Mouse (Mus musculus) forebrain, embryonic 16.5 days (tissue): ENCODE measurements around the gene Sp6. TPM values are rescaled to one million over a fixed set of nuclear protein-coding genes. Genes with fewer than 3 reads are reported as not detected.

Experiments used
- ATAC-seq: fragments of 200-750 bp; cut with Nextera tagmentation; 2 replicates; pipeline ENCODE4 v1.8.0; 2017; ENCODE audit warnings: mild to moderate bottlenecking, moderate library complexity
- H3K27ac ChIP-seq: fragments of 300-500 bp; sonication (generic); 2 replicates; pipeline ENCODE4 v1.5.1; 2014; ENCODE audit warnings: low read length, control low read depth
- H3K27me3 ChIP-seq: fragments of 300-500 bp; sonication (generic); replicated peaks from 2 replicates; pipeline ENCODE4 v1.6.1; 2014; ENCODE audit warnings: low read length; ENCODE audit not compliant: control insufficient read depth, insufficient read depth
- H3K36me3 ChIP-seq: fragments of 300-500 bp; sonication (generic); 2 replicates; pipeline ENCODE4 v1.6.1; 2014; ENCODE audit not compliant: control insufficient read depth, insufficient read depth
- H3K4me1 ChIP-seq: fragments of 300-500 bp; sonication (generic); replicated peaks from 2 replicates; pipeline ENCODE4 v1.6.1; 2014; ENCODE audit warnings: low read length; ENCODE audit not compliant: control insufficient read depth, insufficient read depth
- H3K4me2 ChIP-seq: fragments of 300-500 bp; sonication (generic); 2 replicates; pipeline ENCODE4 v1.6.1; 2014; ENCODE audit warnings: mild to moderate bottlenecking, low read length, control low read depth
- H3K4me3 ChIP-seq: fragments of 300-500 bp; sonication (generic); replicated peaks from 2 replicates; pipeline ENCODE4 v1.5.1; 2014; ENCODE audit warnings: mild to moderate bottlenecking, low read length, control low read depth
- H3K9ac ChIP-seq: fragments of 300-500 bp; sonication (generic); replicated peaks from 2 replicates; pipeline ENCODE4 v1.6.1; 2014; ENCODE audit warnings: low read depth, low read length, control low read depth
- H3K9me3 ChIP-seq: fragments of 300-500 bp; sonication (generic); 2 replicates; pipeline ENCODE4 v1.6.1; 2016; ENCODE audit warnings: low read length; ENCODE audit not compliant: control insufficient read depth
- WGBS: fragments of 180-500 bp; shearing (Covaris S2); extraction: QIAGEN DNeasy Blood & Tissue Kit; methylation state at CpG from one replicate; pipeline ENCODE4 v1.1.7; 2014; 5-methylcytosine and 5-hydroxymethylcytosine counted together
- polyA plus RNA-seq: library from polyadenylated mRNA; unstranded; fragments of >200 nt; fragmentation: Nextera tagmentation; extraction: Ambion mirVana; gene quantifications from 2 replicates; pipeline ENCODE4 v1.2.1, GENCODE M21; 2015

Gene Sp6
- polyA plus RNA-seq, 1 experiment from 2014 or later = 0.29 TPM

GRCm38 (mm10) chr11:97030426-97030825 is 17.2 kb downstream of the Sp6 start:
- Histone ChIP-seq H3K9me3 (no peaks in the 10 kb centered on the region), H3K9ac (peak overlapping the region; percentile 74), H3K4me3 (peak overlapping the region; percentile 70), H3K4me2 (peak overlapping the region; percentile 65), H3K4me1 (peaks cover 12% of the 10 kb centered on the region), H3K27ac (no peak overlapping the region), H3K36me3 (no peaks in the 10 kb centered on the region), H3K27me3 (no peaks in the 10 kb centered on the region)
- no peak for ATAC-seq
- 17% methylated on average over 15 of the region's 15 CpGs for WGBS

DNA sequence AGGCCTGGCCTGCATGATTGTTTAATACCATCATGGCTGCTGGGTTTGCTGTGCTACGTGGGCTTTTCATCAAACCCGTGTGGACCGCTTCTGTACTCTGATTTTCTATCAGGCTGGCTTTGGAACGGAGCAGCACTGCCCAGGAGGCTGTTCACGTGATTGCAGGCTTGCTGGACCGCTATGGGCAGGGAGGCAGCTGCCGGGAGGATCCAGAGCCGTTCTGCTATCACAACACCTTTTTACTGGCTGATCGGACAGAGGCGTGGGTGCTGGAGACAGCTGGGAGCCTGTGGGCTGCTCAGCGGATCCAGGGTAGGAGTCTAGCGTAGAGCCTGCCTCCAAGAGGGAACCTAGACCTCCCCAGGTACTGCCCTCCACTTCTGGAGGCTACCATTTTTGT is 18.8 kb downstream of the Sp6 start:
- 83% methylated on average over 12 of the region's 12 CpGs for WGBS
- ATAC-seq = no peak
- H3K4me1 ChIP-seq = peaks cover 9% of the 10 kb centered on the region

DNA sequence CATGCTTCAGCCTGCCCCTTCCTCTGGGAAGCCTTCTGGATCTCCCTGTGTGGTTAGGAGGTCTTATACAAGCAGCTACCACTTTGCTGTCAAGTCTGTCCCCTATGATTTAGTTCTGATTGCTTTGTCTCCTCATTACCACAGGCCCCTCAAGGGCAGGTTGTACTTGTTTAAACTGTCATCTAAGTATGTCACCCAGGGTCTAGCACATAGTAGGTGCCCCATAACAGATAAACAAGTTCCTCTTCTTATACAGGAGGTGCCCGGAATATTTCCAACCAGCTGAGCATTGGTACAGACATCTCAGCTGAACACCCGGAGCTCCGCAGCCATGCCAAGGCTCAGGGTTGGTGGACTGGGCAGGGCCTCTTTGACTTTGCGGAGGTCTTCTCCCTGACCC is 19.3 kb downstream of the Sp6 start:
- no peaks in the 10 kb centered on the region for H3K27me3 ChIP-seq
- no peak for ATAC-seq
- H3K4me1 ChIP-seq = peaks cover 9% of the 10 kb centered on the region
- H3K27ac ChIP-seq = no peak overlapping the region
- no peak overlapping the region for H3K4me2 ChIP-seq
- 93% methylated on average over 4 of the region's 4 CpGs for WGBS
- no peaks in the 10 kb centered on the region for H3K36me3 ChIP-seq
- H3K9me3 ChIP-seq = no peaks in the 10 kb centered on the region
- H3K9ac ChIP-seq = no peak overlapping the region
- no peak overlapping the region for H3K4me3 ChIP-seq

More for the DNA sequence above, 18.8 kb downstream of the Sp6 start:
- no peak overlapping the region for H3K9ac ChIP-seq
- no peaks in the 10 kb centered on the region for H3K36me3 ChIP-seq
- no peak overlapping the region for H3K4me3 ChIP-seq
- H3K4me2 ChIP-seq = no peak overlapping the region
- H3K27ac ChIP-seq = no peak overlapping the region
- H3K9me3 ChIP-seq = no peaks in the 10 kb centered on the region
- no peaks in the 10 kb centered on the region for H3K27me3 ChIP-seq

GRCm38 (mm10) chr11:97033781-97034180 is 20.6 kb downstream of the Sp6 start:
- H3K4me3 ChIP-seq = no peak overlapping the region
- H3K27me3 ChIP-seq = no peaks in the 10 kb centered on the region
- H3K4me2 ChIP-seq = no peak overlapping the region
- ATAC-seq = no peak
- 90% methylated on average over 4 of the region's 4 CpGs for WGBS
- no peak overlapping the region for H3K9ac ChIP-seq
- no peaks in the 10 kb centered on the region for H3K36me3 ChIP-seq
- no peaks in the 10 kb centered on the region for H3K9me3 ChIP-seq
- no peak overlapping the region for H3K27ac ChIP-seq
- H3K4me1 ChIP-seq = peaks cover 9% of the 10 kb centered on the region

DNA sequence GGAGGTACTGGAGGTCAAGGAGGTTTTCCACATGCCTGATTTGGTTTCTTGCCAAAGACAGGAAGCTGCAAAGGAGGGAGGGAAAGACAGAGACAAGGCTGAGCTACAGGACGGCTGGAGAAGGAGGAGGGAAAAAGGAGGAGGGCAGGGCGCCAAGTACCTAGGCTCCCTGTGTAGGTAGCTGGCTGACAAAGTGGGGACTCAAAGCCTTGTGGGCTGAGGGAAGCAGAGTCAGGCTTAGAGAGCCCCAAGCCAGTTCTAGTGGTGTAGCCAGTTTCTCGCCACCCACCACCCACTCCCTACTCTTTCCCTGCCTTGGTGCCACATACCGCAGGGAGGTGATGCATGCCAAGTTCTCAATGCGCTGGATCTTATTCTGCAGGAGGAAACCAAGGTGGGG is 22.9 kb downstream of the Sp6 start:
- peaks cover 5% of the 10 kb centered on the region; the same call in 1 of the 2 replicates for H3K4me1 ChIP-seq
- no peak overlapping the region for H3K9ac ChIP-seq
- 73% methylated on average over 5 of the region's 5 CpGs for WGBS
- no peaks in the 10 kb centered on the region for H3K27me3 ChIP-seq
- H3K4me3 ChIP-seq = no peak overlapping the region
- no peak overlapping the region for H3K27ac ChIP-seq
- no peaks in the 10 kb centered on the region for H3K9me3 ChIP-seq
- no peaks in the 10 kb centered on the region for H3K36me3 ChIP-seq
- ATAC-seq = no peak
- no peak overlapping the region for H3K4me2 ChIP-seq

- H3K36me3 ChIP-seq = no peaks in the 10 kb centered on the region
- H3K9me3 ChIP-seq = no peaks in the 10 kb centered on the region
- WGBS = 67% methylated on average over 7 of the region's 7 CpGs
- H3K4me1 ChIP-seq = peaks cover 11% of the 10 kb centered on the region
- H3K4me2 ChIP-seq = no peak overlapping the region
- no peak overlapping the region for H3K9ac ChIP-seq
- no peaks in the 10 kb centered on the region for H3K27me3 ChIP-seq
- ATAC-seq = no peak
- H3K27ac ChIP-seq = no peak overlapping the region
- no peak overlapping the region for H3K4me3 ChIP-seq
Measured at GRCm38 (mm10) chr11:97038881-97039280, 25.7 kb downstream of the Sp6 start.

GRCm38 (mm10) chr11:97040301-97041021 is 27.3 kb downstream of the Sp6 start:
- Histone ChIP-seq H3K36me3 (no peaks in the 10 kb centered on the region), H3K9me3 (no peaks in the 10 kb centered on the region), H3K9ac (no peak overlapping the region), H3K4me1 (peaks cover 11% of the 10 kb centered on the region), H3K4me3 (peak overlapping the region; percentile 78), H3K4me2 (peak overlapping the region; percentile 95), H3K27ac (no peak overlapping the region), H3K27me3 (no peaks in the 10 kb centered on the region)
- no peak for ATAC-seq
- 54% methylated on average over 12 of the region's 12 CpGs for WGBS

GRCm38 (mm10) chr11:97041022-97041899 is 28.1 kb downstream of the Sp6 start, which contains the start of the genes Lrrc46 and Mrpl10:
TSS of gene Lrrc46 (minus strand) at chr11:97041407.
TSS of gene Mrpl10 (plus strand) at chr11:97041560.
- no peaks in the 10 kb centered on the region for H3K36me3 ChIP-seq
- peak within 1 kb of the TSS; percentile 78 for H3K4me3 ChIP-seq
- peak; percentile 94 for ATAC-seq
- peak within 1 kb of the TSS; percentile 67; the same call in 1 of the 2 replicates for H3K27ac ChIP-seq
- peaks cover 11% of the 10 kb centered on the region for H3K4me1 ChIP-seq
- no peaks in the 10 kb centered on the region for H3K9me3 ChIP-seq
- under 1% methylated on average over 42 of the region's 48 CpGs for WGBS
- peak within 1 kb of the TSS; percentile 97 for H3K4me2 ChIP-seq
- H3K9ac ChIP-seq = peak within 1 kb of the TSS; percentile 87
- H3K27me3 ChIP-seq = no peaks in the 10 kb centered on the region

DNA sequence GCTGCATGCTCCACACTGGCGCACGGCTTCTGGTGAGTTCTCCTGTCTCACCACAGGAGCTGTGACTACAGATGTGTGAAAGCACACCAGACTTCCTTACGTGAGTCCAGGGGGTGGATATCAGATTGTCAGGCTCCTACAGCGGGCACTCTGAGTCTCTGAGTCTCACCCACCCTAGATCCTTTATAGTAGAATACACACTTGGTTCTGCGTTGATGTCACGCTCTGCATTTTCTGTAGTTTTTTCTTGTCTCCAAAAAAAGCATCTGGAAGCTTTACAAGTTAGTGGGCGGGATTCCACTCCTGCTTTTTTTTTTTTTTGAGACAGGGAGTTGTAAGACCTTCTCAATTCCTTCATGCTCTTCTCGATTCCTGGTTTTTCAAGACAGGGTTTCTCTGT is 31.7 kb downstream of the Sp6 start:
- Histone ChIP-seq H3K27me3 (no peaks in the 10 kb centered on the region), H3K36me3 (0 out of 2 replicates have a peak, but pooled peaks cover 2% of the 10 kb centered on the region), H3K4me1 (peaks cover 11% of the 10 kb centered on the region), H3K9me3 (no peaks in the 10 kb centered on the region), H3K4me3 (no peak overlapping the region), H3K9ac (no peak overlapping the region), H3K27ac (no peak overlapping the region), H3K4me2 (no peak overlapping the region)
- WGBS = 97% methylated on average over 8 of the region's 8 CpGs
- no peak for ATAC-seq
